Mouse (Mus musculus) forelimb bud, embryonic 11.5 days (tissue): ENCODE measurements at regions not wholly inside any gene's neighbourhood (a gene's known extent, or its start where the extent isn't known, plus 50 kb on each side); places are given as distances from the start of the nearest gene placed in this dataset.
"Not testable (repeated sequence)": the region's sequence is repeated elsewhere in the genome, so short reads cannot be mapped to it uniquely, and the experiment has no call there.

ENCODE experiments used
- DNase-seq: peaks from one replicate; pipeline ENCODE4 v3.0.0-alpha.2; 2012; ENCODE audit warnings: low read depth, low spot score

DNA sequence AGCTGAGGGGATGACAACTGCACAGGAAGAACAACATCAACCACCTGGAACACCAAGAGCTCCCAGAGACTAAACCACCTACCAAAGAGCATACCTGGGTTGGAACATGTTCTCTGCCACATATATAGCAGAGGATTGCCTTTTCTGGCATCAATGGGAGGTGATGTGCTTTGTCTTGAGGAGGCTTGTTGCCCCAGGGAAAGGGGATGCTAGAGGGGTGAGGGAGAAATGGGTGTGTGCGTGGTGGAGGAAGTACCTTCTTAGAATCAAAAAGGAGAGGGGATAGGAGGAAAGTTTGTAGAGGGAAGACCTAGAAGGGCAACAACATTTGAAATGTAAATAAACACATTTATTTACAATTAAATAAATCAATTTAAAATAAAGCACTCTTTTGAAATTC is 358.5 kb upstream of the Pfkp start:
- DNase-seq = no peak

DNA sequence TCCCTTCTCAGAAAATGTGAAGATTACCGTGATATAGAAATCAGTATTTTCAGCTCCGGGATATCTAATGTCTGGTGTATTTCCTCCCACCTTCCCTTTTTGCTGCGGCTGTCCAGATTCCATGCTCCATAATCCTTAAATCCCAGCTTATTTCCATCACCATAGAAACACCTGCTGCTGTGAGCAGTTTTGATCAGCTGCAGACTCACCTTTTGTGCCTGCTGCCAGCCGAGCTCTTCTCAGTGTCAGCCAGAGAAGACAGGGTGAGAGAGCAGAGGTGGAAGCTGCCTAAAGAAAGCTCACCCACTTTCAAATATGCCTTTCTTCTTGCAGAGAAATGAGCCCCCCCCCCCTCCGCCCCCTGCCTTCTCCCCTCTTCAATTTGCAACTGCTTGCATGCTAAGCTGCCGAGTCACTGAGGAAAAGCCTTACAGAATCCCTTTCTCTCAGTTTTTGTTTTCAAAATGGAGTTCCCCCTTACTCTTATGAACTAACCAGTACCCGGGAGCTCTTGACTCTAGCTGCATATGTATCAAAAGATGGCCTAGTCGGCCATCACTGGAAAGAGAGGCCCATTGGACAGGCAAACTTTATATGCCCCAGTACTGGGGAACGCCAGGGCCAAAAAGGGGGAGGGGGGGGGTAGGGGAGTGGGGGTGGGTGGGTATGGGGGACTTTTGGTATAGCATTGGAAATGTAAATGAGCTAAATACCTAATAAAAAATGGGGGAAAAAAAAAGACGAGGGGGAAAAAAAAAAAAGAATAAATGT is 350.1 kb upstream of the Pfkp start:
- DNase-seq = not testable (repeated sequence)

- DNase-seq = no peak
These were observed 349.5 kb upstream of the Pfkp start for GRCm38 (mm10) chr13:6998094-6998493.

DNA sequence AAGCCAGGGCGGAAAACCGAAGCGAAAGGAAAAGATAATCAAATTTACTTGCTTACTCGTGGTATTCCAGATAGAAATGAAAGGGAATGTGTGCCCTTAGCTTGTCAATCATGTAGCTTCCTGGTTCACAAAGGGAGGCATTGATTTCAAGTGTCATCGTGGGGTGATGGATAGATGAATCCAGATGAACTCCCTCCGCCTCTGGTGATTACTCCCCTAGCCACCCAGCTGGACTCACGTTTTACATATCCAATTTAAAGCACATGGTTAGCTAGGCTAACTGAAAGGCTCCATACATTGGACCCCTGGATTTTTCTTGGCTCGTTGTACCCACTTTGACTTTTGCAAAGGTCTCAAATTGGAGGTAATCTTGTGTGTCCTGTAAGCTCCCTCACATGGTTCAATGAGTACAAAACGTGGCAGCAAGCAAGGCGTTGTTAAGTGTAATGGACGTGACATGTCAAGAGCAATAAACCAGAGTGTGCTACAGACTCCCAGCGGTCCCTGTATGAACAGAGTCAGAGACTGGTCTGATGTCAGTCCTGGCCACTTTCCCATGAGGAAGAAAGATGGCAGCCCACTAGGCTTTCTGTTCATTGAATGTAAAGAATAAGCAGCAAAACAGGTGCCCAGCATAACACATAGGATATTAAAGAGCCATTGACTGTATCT is 343.9 kb upstream of the Pfkp start:
- DNase-seq = no peak

GRCm38 (mm10) chr13:6991714-6992113 is 343.1 kb upstream of the Pfkp start:
- DNase-seq = no peak

DNA sequence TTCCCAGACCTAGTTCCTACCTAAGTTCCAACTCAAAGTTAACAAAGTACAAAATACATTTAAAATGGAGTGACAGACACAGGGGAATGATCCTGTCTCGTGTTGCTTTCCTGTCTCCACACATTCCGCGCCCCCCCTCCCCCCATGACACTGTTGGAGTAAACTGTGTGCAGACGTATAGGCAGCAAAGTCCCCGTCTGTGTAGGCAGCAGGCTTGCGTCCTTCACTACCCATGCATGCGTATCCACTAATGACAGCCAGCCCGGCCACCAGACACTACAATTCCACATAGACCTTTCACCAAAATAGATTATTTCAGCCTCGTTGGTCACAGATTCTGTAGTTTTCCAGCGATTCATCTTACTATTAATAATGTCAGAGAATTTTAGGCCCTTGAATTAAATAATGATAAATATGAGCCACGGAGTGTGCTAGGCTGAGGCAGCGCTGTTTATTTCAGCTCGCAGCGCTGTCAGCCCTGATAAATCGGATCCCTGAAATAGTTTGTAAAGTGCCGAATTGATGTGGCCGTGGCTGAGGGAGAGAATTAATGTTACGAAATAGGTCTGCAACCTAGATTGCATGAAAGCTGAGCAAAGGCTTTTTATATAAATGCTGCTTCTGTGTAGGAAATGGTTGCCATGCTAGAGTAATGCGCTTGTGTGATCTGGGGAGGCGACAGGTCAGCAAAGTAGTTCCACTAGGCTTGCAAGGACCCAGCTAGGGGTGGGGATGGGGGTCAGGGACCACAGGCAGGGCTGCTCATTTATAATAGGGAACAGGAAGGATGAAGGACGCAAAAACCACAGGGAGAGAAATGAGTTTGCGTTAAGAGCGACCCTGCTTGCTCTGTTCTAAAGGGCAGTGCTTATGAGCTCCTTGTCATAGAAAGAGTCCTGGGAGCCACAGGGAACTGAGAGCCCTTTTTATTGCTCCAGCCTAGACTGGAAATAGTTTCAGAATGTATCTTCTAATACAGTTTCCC is 336.7 kb upstream of the Pfkp start:
- DNase-seq = no peak

- DNase-seq = no peak
These were observed 307.1 kb upstream of the Pfkp start for GRCm38 (mm10) chr13:6955713-6956112.

- DNase-seq = no peak
These were observed 275.6 kb upstream of the Pfkp start for GRCm38 (mm10) chr13:6924136-6924535.

GRCm38 (mm10) chr13:6922357-6922721 is 273.8 kb upstream of the Pfkp start:
- no peak for DNase-seq

DNA sequence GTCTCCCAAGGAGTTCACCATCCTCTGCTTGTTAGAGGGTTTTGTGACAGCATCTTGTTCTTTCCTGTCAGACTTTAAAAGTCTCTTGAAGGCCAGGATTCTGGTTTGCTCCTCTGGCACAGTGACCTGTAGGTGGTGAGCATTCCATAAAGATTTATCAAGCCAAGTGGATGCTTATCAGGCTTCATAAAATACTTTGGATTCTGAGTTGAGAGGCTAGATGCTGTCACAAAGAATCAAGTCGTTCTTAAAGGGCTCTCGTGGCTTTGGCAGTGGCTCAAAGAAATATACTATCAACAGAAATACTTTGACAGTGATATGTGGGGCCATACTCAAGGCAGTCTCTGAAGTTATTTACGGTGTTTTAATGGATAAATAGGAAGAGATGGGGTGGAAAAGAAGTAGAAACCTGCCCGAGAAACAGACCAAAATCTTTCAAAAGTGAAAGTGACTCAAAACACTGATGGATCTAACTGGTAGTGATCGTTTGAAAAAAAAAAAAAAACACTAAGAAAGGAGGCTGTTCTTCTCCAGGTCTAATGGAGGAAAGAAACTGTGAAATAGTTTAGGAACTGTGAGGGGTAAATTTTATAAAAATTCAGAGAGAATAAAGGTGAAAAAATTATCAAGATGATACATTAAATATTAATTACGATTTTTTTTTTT is 273.2 kb upstream of the Pfkp start:
- DNase-seq = no peak

- no peak for DNase-seq
These were observed 257.4 kb upstream of the Pfkp start for GRCm38 (mm10) chr13:6906000-6906399.

- no peak for DNase-seq
These were observed 253.1 kb upstream of the Pfkp start for GRCm38 (mm10) chr13:6901682-6902081.

DNA sequence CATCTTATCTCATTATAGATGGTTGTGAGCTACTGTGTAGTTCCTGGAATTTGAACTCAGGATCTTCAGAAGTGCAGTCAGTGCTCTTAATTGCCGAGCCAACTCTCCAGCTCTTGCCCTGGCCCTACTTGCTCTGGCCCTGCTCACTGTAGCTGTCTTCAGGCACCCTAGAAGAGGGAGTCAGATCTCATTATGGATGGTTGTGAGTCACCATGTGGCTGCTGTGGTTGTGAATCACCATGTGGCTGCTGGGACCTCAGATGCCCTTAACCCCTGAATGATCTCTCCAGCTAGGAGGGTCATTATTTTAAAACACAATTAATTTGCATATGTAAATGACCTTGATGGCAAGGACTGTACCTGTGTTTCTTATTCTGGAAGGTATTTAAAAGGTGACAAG is 249.1 kb upstream of the Pfkp start:
- DNase-seq = no peak

- DNase-seq = no peak
These were observed 243.0 kb upstream of the Pfkp start for GRCm38 (mm10) chr13:6891458-6892076.

DNA sequence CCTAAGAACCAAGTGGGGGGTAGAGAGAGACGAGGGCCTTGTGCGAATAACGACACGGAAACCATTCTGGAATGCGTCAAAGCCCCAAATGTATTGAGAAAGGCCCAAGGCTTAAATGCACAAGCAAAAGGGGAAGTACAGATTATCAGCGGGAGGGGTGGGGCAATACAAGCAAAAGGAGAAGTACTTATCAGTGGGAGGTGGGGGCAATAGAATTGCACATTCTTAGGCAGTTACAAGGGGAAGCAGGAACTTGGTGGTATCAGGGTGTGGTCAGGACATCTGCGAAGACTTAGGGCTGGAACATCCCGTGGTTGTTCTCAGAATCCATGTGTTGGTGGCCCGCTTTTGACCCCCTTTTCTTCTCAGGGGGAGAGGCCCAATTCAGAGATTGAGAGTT is 240.9 kb upstream of the Pfkp start:
- not testable (repeated sequence) for DNase-seq

GRCm38 (mm10) chr13:6888381-6888780 is 239.8 kb upstream of the Pfkp start:
- no peak for DNase-seq

DNA sequence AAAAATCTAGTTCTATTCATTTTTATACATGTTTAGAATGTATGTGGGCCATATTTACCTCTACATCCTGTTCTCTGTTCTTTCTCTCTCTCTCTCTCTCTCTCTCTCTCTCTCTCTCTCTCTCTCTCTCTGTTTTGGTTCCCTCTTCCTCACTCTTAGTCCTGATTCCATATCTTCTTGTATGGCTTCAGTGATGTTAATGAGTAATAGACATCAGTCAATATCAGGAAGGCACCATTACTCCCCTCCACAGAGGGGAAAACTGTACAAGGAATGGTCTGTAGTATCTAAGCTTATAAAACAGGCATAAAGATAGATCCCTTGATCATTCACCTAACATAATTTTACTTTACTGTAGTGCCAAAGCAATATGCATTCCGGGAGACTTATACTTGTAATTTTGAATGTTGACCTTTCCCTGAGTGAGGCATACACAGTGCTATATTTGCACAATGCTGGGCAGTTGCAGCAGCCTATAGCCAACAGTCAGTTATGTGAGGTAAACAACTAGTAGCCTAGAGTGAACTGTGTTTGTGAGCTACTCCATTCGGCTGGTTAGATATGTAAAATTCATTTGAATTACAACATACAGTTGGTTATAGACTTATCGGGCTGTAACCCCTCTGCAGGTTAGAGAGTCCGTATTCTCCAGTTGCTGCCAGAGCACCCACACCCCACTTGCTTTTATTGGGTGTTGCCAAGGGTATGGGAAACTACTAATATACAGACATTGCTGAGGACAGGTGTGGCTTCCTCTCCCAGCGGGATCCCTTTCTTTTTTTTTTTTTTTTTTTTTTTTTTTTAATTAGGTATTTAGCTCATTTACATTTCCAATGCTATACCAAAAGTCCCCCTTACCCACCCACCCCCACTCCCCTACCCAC is 228.7 kb upstream of the Pfkp start:
- no peak for DNase-seq

DNA sequence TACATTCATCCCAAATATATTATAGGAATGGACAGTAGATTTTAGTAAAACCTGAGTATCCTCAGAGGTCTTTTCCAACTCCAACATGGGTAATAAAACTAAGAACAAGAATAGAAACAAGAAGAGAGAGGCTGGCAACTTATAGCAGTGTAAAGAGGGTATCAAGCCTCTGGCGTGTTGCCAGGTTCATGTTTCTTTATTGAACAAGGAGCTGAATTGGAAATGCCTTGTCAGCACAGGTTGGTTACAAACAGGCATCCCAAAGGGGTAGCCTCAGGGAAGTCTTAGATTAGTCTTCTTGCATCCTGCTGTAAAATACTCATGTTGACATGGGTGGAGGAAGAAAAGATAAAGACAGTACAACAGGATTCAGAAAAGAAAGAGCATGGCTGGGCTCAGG is 213.6 kb upstream of the Pfkp start:
- no peak for DNase-seq

DNA sequence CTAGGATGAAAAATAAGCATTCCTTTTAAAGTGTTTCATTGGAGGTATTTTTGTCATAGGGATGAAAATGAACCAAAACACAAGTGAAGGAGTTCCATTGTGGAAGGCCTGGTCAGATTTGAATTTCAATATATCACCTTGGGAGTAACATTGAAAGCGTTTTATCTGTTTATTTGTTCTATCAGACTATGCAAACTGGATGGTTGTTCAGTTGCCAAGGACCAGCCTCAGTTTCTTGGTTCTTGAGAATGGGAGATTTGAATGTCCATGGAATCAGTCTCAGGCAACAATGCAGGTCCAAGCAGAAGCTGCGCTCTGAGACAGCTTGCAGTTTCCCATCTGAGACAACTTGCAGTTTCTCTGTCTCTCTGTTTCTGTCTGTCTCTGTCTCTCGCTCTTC is 211.0 kb upstream of the Pfkp start:
- no peak for DNase-seq
